Mouse (Mus musculus) brain, embryonic 14.5 days (tissue): ENCODE measurements at regions not wholly inside any gene's neighbourhood (a gene's known extent, or its start where the extent isn't known, plus 50 kb on each side); places are given as distances from the start of the nearest gene placed in this dataset.

Experiments used
- CTCF ChIP-seq: fragments of 200-500 bp; IDR thresholded peaks from 2 replicates; pipeline ENCODE4 v1.5.1; 2012; ENCODE audit warnings: inconsistent platforms, mild to moderate bottlenecking, moderate library complexity, borderline replicate concordance; ENCODE audit not compliant: insufficient read depth, insufficient read length; ENCODE audit errors: extremely low read depth
- POLR2A ChIP-seq: fragments of 200-500 bp; IDR thresholded peaks from 2 replicates; pipeline ENCODE4 v1.6.1; 2012; ENCODE audit warnings: mild to moderate bottlenecking, inconsistent platforms, borderline replicate concordance; ENCODE audit not compliant: poor library complexity, insufficient read depth, insufficient read length, severe bottlenecking; ENCODE audit errors: extremely low read depth

GRCm38 (mm10) chr12:21470286-21470685 lies 52.8 kb upstream of the Ywhaq start:
- TF ChIP-seq CTCF (no peak), POLR2A (no peak)
